Mouse (Mus musculus): ENCODE results near the gene 2210010C04Rik. TPM values are rescaled to one million over a fixed set of nuclear protein-coding genes. Genes with fewer than 3 reads are reported as not detected.

2210010C04Rik gene
- total and polyA plus RNA-seq, 3 experiments, result not detected

- no peak overlapping the region for H3K9ac ChIP-seq (ENCODE audit: control insufficient read depth, low read depth, low read length, poor library complexity, severe bottlenecking)
Observed at GRCm38 (mm10) chr6:41030821-41031220, 4.5 kb downstream of the 2210010C04Rik start.

GRCm38 (mm10) chr6:41027053-41027452 lies 8.3 kb downstream of the 2210010C04Rik start:
- Histone ChIP-seq H3K36me3 (ENCODE audit: control insufficient read depth in 1 of 2, insufficient read depth in 2 of 2, low read length in 2 of 2) (no peaks in the 10 kb centered on the region), H3K9ac (ENCODE audit: control insufficient read depth, low read depth, low read length, poor library complexity, severe bottlenecking) (no peak overlapping the region), H3K79me2 (ENCODE audit: control insufficient read depth, insufficient read depth, low read length, poor library complexity) (no peaks in the 10 kb centered on the region), H3K4me3 (ENCODE audit: control insufficient read depth in 1 of 2, insufficient read depth in 1 of 2, low read depth in 2 of 2, low read length in 2 of 2) (no peak overlapping the region), H3K4me1 (ENCODE audit: control insufficient read depth in 1 of 2, insufficient read depth in 2 of 2, low read length in 2 of 2) (no peaks in the 10 kb centered on the region), H3K27me3 (ENCODE audit: control insufficient read depth in 1 of 2, insufficient read depth in 2 of 2, low read length in 2 of 2) (peaks cover 0 to 1% of the 10 kb centered on the region in 2 experiments; a peak in 1 of 4 replicates), H3K27ac (ENCODE audit: control insufficient read depth, low read depth, low read length) (no peak overlapping the region), H3K9me3 (replicated peaks; ENCODE audit: insufficient read depth, low read length) (no peaks in the 10 kb centered on the region)
- DNase-seq (ENCODE audit: low read depth, low spot score), result no peak
- TF ChIP-seq USF1 (IDR thresholded peaks at IDR 0.05; ENCODE audit: low read depth, low read length), result no peak
- TF ChIP-seq MAFK (IDR thresholded peaks at IDR 0.05; ENCODE audit: borderline replicate concordance, low read depth, low read length), result no peak
- TF ChIP-seq POLR2AphosphoS5 (IDR thresholded peaks at IDR 0.05; ENCODE audit: borderline replicate concordance, low read depth, low read length), result no peak
- TF ChIP-seq SMC3 (IDR thresholded peaks at IDR 0.05; ENCODE audit: low read depth, low read length), result no peak
- no peak for TF ChIP-seq CHD2 (IDR thresholded peaks at IDR 0.05; ENCODE audit: low read length)
- TF ChIP-seq ELF1 (IDR thresholded peaks at IDR 0.05; ENCODE audit: low read depth, low read length), result no peak
- TF ChIP-seq MAX (IDR thresholded peaks at IDR 0.05; ENCODE audit: low read length), result no peak
- TF ChIP-seq JUND (IDR thresholded peaks at IDR 0.05; ENCODE audit: low read depth, low read length), result no peak
- no peak for TF ChIP-seq USF2 (IDR thresholded peaks at IDR 0.05; ENCODE audit: borderline replicate concordance in 1 of 2, insufficient read depth in 1 of 2, low read depth in 1 of 2, low read length in 2 of 2)
- TF ChIP-seq MYB (IDR thresholded peaks at IDR 0.05; ENCODE audit: low read depth, low read length), result no peak
- no peak for TF ChIP-seq TBP (IDR thresholded peaks at IDR 0.05; ENCODE audit: low read depth, low read length)
- no peak for TF ChIP-seq MEF2A (IDR thresholded peaks at IDR 0.05; ENCODE audit: extremely low read depth, insufficient replicate concordance, low read depth, low read length, poor library complexity, severe bottlenecking)
- TF ChIP-seq MXI1 (IDR thresholded peaks at IDR 0.05; ENCODE audit: low read depth, low read length), result no peak
- no peak for TF ChIP-seq ZMIZ1 (IDR thresholded peaks at IDR 0.05; ENCODE audit: low read depth, low read length)
- TF ChIP-seq CTCF (IDR thresholded peaks at IDR 0.05 in 2 of 3, conservative IDR thresholded peaks at IDR 0.05 in 1 of 3; ENCODE audit: control insufficient read depth in 1 of 3, insufficient read depth in 1 of 3, low read depth in 2 of 3, low read length in 3 of 3, poor library complexity in 1 of 3, severe bottlenecking in 1 of 3), result no peak
- TF ChIP-seq EP300 (IDR thresholded peaks at IDR 0.05; ENCODE audit: low read depth in 1 of 2, low read length in 2 of 2), result no peak
- no peak for TF ChIP-seq GATA1 (IDR thresholded peaks at IDR 0.05; ENCODE audit: low read depth, low read length)
- TF ChIP-seq UBTF (IDR thresholded peaks at IDR 0.05; ENCODE audit: borderline replicate concordance, insufficient read depth, low read depth, low read length), result no peak

More at GRCm38 (mm10) chr6:41030821-41031220, 4.5 kb downstream of the 2210010C04Rik start:
- TF ChIP-seq ELF1 (IDR thresholded peaks at IDR 0.05; ENCODE audit: low read depth, low read length) (no peak), GABPA (IDR thresholded peaks at IDR 0.05; ENCODE audit: low read depth, low read length) (no peak), MAFK (IDR thresholded peaks at IDR 0.05; ENCODE audit: borderline replicate concordance, low read depth, low read length) (no peak)
- no peaks in the 10 kb centered on the region for H3K4me1 ChIP-seq (ENCODE audit: control insufficient read depth in 1 of 2, insufficient read depth in 2 of 2, low read length in 2 of 2)
- H3K27ac ChIP-seq (ENCODE audit: control insufficient read depth, low read depth, low read length), result no peak overlapping the region
- no peak overlapping the region for H3K4me3 ChIP-seq (ENCODE audit: control insufficient read depth in 1 of 2, insufficient read depth in 1 of 2, low read depth in 2 of 2, low read length in 2 of 2)
- no peaks in the 10 kb centered on the region for H3K36me3 ChIP-seq (ENCODE audit: control insufficient read depth in 1 of 2, insufficient read depth in 2 of 2, low read length in 2 of 2)
- H3K79me2 ChIP-seq (ENCODE audit: control insufficient read depth, insufficient read depth, low read length, poor library complexity), result no peaks in the 10 kb centered on the region
- no peak for DNase-seq (ENCODE audit: low read depth, low spot score)
- H3K9me3 ChIP-seq (replicated peaks; ENCODE audit: insufficient read depth, low read length), result no peaks in the 10 kb centered on the region
- peaks cover 0 to 1% of the 10 kb centered on the region in 2 experiments; a peak in 1 of 4 replicates for H3K27me3 ChIP-seq (ENCODE audit: control insufficient read depth in 1 of 2, insufficient read depth in 2 of 2, low read length in 2 of 2)
